Mouse (Mus musculus) heart, adult 2 months (tissue): ENCODE results near the gene Cars2.

Source experiments
- CTCF ChIP-seq: fragments of 200-600 bp; IDR thresholded peaks from 2 replicates; pipeline ENCODE4 v1.8.1; 2022; ENCODE audit warnings: antibody characterized with exemption, mild to moderate bottlenecking, moderate library complexity
- POLR2A ChIP-seq: fragments of 200-500 bp; IDR thresholded peaks from 2 replicates; pipeline ENCODE4 v1.6.1; 2011; ENCODE audit warnings: mild to moderate bottlenecking, low read depth, low read length, control low read depth; ENCODE audit not compliant: insufficient read depth

DNA sequence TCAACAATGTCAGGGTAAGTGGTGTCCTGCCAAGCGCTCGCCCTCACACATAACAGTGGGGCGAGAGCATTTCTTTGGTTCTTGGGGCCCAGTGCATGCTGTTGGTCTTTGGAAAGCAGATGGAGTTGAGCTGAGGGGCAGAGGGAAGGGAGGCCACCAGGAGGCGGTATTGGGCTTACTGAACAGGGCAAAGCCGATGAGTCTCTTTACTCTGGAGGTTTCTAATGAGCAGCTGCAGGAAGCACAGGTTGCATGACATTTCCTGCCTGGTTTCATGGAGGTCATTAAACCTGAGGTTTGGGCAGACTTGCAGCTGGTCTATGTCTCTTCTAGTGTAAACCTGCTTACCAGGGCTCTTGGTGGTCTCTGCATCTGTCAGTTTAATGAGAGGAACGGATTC is 43.8 kb downstream of the Cars2 start:
- TF ChIP-seq CTCF (peak; percentile 70), POLR2A (no peak)
